Mouse (Mus musculus): Measurements from ENCODE around the gene Hsf2bp.

Hsf2bp gene

DNA sequence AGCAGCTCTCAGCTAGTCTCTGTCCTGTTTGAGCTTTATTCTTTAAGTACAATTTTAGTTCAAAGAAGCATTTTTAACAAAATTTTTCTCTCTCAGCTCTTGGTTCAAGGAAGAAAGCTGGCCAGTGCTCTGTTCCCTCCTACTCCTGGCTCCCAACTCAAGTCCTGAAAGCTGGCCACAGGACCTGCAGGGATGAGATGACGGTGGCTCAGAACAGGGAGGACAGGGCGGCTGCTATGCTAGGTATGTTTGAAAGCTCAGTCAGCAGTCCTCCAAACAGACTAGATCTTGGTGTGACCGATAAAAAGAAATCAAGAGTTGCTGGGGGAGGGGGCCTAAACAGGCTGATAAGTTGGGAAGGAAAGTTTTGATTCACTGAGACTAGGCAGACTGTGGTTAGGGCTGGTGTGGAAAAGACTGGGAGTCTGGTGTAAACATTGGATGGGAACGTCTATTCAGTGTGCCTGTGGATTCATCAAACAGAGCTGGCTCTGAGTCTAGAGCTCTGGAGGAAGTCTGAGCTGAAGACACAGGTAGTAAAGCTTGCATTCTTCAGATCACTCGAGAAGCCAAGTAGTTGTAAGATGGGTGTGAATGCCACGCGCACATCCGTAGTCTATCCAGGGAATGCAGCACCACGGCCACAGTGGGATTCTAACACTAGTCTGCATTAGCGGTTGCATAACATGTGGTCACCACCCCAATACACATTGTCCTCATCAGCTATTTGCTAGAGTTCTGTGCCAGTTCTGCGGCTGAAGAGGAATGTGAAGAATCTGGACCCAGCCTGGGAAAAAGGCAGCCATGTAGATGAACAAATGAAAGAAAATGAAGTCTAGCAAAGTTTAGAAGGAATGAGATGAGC, 53.6 kb downstream of the Hsf2bp start:
- DNase-seq, result peak; percentile 79

- DNase-seq, result no peak
Measured at GRCm38 (mm10) chr17:31979888-31980287, 56.3 kb downstream of the Hsf2bp start.

GRCm38 (mm10) chr17:31977131-31977530, 59.0 kb downstream of the Hsf2bp start:
- DNase-seq, result no peak

DNA sequence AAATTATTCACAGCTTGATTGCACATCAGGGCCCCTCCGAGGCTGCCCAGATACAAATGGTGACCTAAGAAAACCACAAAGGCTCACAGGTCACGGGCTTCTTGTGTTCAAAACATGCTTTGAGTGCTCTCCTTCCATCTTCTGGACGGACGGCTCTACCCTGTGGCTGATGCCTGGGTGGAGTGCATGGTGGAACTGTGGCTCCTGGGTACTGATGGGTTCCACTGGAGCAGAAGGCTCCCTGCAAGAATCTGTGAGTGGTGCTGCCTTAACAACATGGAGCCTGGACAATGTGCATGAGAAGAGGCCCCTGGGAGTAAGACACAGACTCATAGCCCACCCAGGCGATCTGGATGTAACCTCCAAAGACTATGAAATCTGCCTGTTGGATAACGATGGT, 59.6 kb downstream of the Hsf2bp start:
- no peak for DNase-seq

GRCm38 (mm10) chr17:31974694-31975093, 61.5 kb downstream of the Hsf2bp start:
- no peak for DNase-seq

DNA sequence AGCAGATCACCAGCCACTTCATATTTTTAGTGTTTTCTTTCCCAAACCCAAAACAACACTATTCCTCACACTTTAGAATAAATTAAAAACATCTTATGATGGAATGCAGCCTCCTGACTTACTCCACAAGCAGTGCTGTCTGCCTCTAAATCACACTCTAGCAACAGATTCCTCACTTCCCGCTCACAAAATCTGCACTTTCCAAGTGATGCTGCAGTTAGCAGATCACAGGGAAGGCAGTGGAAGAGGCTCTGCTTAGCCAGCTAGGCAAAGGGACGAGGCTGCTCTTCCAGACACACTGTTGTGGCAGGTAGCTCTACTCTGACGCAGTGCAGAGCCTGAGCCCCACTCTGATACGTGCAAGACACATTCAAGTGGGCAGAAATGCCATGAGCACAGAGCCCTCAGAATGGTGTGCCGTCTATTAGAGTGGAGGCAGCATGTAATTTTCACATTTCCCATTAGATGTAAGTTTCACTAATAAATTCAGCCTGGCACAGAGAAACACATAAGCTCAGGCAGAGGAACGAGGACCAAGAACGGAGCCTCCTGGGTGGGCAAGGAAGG, 62.4 kb downstream of the Hsf2bp start:
- no peak for DNase-seq

DNA sequence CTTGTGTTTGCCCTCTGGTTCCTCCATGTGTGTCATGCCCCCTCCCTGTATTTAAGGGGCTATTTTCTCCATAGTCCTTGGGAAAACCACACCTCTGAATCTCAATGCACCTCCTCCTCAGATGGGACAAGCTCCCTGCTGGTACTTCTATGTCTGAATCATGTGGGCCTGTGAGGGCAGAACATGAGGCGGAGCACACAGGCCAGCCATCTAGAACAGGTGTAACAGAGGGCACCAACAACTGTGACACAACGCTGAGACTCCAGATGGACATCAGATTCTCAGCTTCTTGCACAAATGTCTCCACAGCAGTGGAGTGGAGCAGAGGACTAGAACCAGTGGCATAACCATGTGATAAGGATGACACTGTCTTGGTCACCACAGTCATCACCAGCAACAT, 65.3 kb downstream of the Hsf2bp start:
- no peak for DNase-seq

DNA sequence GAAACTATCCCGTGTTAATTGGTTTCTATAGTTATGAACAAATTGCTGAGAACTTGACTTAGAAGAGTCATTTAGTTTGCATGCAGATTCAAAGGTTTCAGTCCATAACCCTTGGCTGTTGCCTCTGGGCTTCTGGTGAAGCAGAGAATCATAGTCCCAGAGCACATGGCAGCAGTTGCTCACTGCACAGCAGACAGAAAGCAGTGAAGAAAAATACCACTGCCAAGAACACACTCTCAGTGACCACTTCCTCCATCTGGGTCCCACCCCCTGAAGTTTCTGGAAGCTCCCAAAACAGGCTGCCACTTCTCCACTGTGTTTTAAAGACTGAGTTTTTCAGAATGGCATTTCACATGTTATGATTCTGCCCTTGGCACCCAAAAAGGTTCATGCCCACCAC, 67.3 kb downstream of the Hsf2bp start:
- no peak for DNase-seq

- DNase-seq, result no peak
Measured at GRCm38 (mm10) chr17:31967311-31967710, 68.8 kb downstream of the Hsf2bp start.

GRCm38 (mm10) chr17:31966566-31966965, 69.6 kb downstream of the Hsf2bp start:
- no peak for DNase-seq

GRCm38 (mm10) chr17:31965623-31966022, 70.5 kb downstream of the Hsf2bp start:
- peak; percentile 85 for DNase-seq

- no peak for DNase-seq
Measured at GRCm38 (mm10) chr17:31962930-31963329, 73.2 kb downstream of the Hsf2bp start.

GRCm38 (mm10) chr17:31962281-31962680, 73.9 kb downstream of the Hsf2bp start:
- no peak for DNase-seq

DNA sequence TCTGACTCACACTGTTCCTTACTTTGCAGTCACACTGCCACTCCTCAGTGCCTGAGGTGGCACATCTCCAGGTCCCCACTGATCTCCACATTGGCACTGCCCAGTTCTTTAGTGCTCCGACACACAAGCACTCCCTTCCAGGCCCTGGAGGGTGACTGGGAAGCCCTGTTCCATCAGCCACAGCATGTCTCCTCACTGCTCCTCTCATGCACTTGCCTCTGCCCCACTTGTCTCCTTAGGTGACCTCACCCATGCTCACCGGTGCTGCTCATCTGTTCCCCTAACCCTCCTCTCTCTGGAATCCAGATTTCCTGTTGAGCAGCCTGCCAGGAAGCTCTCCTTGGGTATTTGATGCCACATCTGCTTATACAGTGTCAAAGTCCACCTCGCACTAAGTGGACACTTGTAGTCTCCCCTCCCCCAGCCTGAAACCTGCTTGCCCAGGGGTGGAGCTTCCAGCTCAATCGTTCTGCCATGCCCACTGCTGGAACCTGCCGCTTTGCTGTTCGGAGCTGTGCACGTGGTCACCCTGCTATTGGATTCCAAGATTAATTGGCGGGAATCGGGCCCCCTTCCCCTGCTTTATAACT, 81.5 kb downstream of the Hsf2bp start:
- DNase-seq, result no peak

DNA sequence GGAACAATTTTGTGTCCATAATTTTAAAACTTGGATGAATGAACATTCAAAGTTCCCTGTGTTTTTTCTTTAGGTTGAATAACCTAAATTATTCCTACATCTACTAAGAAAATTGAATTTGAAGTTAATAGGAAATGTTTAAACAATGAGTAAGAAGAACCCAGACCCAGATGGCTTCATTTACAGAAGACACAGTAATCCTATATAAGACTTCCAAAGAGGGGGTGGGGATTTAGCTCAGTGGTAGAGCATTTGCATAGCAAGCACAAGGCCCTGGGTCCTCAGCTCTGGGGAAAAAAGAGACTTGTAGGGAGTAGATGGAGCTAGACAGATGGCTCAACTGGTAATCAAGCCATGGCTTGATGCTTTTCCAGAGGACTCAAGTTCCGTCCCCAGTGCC, 87.1 kb downstream of the Hsf2bp start:
- DNase-seq, result no peak

DNA sequence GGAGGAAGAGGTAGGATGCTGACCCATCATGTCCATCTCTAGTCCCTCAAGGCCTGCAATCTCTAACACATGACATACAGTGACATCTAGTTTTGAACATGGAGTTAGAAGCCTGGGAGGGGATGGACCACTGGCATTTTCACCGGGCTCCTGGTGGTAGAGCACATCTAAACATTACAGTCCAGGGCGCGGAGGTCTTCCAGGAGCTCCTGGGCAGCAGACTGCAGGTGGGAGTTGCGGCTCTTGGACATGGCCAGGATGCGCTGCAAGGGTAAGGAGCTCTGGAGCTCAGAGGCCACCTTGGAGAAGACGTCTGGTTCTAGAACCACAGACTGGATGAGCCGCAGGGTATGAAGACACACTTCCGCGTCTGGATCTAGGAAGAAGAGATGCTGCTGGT, 89.7 kb downstream of the Hsf2bp start:
- DNase-seq, result no peak

DNA sequence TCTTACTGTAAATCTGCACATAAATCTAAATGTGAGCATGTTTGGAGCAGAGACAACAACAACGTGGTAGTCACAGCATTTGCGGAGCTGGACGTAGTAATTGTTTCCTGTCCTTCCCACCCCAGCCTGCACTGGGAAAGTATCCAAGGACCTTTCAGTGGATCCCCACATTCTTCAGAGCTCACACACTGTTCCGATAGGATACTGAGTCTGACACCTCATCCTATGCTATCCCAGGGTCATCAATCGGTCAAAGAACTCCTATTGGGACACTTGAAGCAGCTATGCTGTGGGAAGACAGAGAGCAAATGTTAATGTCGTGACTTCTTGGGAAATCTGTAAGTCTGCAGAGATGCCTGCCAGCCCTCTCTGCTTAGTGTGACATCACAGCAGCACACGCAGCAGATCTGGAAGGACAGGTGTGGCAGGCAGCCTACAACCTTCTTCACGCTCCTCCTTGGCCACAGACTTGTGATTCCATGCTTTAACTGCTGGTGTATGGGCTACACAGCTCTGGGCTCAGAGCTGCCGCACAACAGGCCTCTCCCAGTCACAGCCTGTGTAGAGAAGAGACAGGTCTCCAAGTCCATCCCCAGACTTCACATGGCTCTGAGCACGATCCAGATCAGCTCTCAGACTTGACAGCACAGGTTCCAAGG, 92.1 kb downstream of the Hsf2bp start:
- DNase-seq, result peak; percentile 71

DNA sequence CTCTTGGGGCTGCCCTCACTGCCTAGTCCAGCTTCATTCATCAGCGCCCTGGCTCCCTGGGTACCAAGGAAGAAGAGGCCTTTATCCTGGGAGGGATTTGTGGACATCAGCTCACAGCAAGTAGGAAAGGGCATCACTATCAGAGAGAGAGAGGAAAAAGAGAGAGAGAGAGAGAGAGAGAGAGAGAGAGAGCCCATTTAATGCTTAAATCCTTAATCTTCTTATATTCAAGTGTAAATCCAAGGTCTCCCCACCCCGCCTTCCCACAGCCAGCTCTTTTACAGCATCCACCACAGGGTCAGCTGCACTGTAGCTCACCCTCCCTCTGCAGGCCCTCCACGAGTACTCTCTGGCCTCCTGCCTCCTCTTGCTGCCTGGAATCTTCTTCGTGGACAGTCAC, 94.5 kb downstream of the Hsf2bp start:
- DNase-seq, result no peak

DNA sequence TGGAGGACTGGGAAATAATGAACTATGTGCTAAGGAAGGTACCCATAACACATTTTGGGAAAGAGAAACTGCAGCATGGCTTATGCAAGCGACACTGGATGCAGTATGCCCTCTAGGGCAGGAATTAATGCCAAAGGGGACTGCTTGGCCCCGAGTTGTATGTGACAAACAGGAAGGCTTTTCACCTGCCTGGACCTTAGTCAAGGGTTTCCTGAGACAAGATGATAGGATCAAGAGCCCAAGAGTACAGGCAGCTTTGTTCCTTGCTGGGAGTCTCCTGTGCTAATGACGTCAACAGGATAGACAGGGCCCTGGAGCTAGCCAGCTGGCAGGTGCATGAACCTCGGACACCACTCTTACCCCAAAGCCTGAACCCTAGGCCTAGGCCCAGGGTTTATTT, 95.5 kb downstream of the Hsf2bp start:
- DNase-seq, result no peak

DNA sequence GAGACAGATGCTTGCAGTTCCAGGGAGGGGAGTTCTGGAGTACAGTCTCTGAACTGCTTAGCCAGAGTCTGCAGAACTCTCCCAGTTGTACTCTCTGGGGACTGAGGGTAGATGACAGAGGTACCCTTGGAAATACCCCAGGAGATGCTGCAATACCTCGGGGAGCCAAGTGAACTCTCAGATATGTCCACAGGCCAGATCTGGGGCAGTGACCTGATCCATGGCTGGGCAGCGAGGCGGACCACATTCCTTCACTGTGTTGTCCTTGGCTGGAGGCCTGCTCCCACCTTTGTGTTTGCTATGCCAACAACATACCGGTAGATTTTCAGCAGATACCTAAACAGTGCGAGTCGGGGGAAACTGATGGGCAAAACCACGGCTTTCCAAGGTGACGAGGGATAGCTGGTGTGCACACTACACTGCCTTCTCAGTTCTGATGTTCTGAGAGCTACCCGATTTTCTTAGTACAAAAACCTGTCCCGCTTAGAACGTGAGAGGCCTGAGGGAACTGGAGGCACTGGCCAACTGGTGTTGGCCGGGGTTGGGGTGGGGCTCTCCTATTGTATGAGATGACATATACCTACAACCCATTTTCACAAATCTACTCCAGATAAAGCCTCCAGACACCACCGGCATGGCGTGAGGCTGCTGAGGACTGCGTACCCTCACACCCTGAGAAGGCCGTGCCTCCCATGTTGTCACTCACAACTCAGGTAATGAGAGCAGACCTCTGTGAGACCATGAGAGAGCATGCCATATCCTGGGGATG, 96.7 kb downstream of the Hsf2bp start:
- peak; percentile 88 for DNase-seq

GRCm38 (mm10) chr17:31938539-31939260, 97.4 kb downstream of the Hsf2bp start:
- peak; percentile 88 for DNase-seq

- peak; percentile 86 for DNase-seq
Measured at GRCm38 (mm10) chr17:31937141-31937554, 99.0 kb downstream of the Hsf2bp start.

All from kidney, postnatal 14 days (tissue).